Mouse (Mus musculus) cerebellum, adult 11 months (tissue): Measurements from ENCODE around the gene Gins2.
A peak's percentile ranks its signal among the peaks of the same experiment; 100 is the strongest.

Experiments used
- DNase-seq: peaks from one replicate; pipeline ENCODE4 v3.0.0; 2022

Gins2 gene

DNA sequence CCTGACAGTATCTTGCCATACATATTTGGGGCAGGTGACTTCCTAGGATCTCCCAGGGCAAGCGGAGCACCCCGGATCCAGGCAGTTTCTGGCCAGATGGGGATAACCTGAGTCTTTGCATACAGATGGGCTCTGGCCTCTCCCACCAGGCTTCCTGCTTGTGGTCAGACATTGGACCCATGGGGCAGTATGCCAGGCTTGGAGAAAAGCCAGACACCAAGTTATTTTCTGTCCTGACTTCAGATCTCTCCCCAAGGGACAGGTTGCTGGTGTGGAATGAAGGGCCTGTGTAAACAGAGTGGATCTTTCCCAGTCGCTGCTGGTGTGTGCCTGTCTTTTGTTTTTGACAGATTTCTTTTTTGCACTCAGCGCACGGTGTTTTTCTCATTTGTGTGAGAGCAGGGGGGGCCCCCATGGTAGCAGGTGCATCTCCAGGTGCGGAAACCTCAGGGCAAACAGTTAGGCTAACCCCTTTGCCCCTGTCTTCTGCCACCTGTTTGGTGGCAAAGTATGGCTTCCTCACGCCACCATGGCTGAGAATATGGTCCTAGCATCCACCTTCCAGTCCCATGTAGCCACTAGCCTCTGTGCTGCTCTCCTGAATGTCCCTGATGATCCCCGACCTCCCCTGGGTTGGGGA is 45.6 kb downstream of the Gins2 start:
- DNase-seq, result no peak

DNA sequence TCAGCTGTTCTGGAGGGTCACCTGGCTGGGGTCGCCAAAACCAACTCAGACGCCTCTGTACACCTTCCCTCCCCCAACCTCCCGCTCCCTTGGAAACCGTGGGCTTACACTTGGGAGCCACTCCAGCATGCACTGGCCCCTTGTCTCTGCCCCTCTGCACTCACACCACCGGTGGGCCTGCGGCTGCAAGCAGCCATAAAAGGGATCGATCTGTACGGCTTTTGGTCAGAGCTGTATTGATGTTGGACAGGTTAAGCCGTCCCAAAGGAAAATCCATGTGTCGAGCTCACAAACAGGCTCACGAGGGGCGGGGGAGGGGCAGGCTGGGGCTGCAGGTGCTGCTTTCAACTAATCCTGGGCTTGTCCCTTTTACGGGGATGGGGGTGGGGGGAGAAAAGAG is 46.1 kb downstream of the Gins2 start:
- DNase-seq, result no peak

DNA sequence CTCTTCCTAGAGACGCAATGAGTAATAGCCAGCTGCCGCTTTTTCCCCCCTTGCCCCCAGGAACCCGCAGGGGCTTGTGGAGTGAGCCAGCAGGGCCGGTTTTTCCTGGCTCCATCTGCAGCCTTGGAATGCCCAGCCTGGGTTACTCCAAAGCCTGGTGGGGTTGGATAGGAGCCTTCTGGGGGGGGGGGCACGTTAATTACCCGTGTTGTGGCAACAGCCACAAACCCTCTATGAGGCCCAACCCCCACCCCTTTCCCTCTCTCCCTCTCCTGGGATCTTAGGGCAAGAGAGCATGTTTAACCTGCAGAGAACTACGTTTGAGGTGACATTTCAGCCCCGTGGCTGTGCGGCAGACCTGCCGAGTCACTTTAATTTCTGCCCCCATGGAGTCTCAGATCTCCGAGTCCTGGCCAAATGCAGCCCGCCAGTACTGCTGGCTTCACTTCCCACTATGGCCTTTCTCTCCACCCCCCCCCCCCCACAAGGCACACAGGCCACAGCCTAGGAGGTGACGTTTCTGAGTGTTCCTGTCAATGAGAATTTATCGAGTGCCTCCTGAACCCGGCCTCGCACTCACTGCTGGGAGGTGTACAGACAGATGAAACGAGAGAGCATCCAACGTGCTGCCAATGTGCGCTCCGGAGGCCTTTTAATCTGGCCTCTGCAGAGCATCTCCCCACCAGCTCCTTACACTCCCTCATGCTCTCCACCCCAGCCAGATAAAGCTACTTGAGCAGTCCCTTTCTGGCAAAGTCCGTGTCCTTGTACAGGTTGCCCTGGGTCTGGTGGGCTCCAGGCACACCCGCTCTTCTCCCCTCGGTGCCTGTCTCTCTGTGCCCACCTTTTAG is 49.1 kb downstream of the Gins2 start:
- DNase-seq, result no peak

DNA sequence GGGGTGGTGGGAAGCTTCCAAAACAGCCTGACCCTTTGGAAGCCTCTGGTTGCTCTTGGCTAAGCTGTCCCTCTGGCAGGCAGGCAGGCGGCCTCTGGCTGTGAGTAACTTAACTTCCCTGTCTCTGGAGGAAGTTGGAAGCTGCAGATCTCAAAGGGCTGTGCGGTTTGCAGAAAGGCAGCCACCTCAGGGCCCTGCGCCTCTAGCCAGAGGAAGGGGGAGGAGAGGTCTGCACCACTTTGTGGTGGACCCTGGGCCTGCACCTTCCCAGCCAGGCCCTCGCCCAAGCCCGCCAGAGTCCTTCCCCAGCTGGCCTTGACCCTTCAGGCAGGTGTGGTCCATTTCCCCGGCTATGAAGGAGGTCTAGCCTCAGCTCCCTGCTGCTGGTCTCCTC is 49.7 kb downstream of the Gins2 start:
- no peak for DNase-seq

DNA sequence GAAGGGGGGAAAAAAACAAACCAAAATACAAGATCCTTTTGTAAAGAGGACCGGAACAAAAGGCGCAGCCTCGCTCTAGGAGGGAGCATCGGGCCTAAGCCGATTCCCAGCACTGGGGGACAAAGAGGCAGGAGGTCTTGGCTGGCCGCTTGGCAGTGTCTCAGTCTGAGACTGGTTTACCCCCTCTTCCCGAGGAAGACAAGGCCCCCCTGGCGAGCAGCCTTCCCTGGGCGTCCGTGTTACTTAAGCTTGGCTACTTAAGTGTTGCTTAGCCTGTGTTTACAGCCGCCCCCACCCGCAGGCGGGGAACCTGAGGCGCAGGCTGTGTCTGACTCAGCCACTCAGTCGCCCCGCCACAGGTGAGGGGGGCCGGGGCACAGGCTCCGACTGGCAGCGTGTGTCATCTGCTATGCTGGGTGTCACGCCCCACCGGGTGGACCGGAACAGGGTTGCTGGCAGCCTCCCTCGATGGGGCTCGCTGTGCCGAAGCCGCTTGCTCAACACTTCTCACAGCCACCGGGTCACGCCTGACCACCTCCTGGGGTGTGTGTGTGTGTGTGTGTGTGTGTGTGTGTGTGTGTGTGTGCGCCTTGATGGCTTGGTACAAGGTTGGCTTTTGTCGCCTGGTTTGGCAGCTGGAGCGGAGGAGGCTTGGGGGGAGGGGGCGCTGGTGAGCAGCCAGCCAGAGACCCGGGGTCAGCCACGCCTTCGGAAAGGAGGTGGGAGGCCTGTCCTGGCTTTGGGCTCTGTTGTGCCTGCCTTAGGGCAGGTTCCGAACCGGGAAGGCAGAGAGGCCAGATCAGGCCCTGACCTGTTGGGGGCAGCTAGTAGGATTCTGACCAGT is 50.5 kb downstream of the Gins2 start:
- DNase-seq, result peak; percentile 73

DNA sequence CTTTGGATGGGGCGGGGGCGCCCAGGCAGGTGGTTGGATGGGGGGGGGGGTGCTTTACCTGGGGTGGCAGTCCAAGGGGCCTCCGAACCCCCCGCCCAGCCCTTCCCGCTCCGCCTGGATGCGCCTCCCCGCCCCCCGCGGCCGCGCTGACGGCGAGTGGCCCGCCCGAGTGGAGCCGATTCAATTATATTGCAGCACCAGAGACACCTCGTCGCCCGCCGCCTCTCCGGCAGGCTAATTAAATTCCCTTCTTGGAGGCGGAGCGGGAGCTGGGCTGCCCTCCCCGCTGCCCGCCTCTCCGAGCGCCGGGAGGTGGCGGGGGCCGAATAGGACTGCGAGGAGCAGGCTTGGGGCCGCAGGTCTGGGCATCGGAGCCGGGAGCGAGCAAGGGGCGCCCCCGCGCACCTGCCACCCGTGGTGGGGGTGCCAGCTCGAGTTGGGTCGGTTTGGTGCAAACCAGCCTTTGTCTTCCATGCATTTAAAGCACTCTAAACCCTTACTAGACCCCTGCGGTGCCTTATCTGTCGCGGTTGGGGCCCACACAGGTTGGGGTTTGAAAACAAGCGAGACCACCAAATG is 51.2 kb downstream of the Gins2 start:
- DNase-seq, result peak; percentile 81

DNA sequence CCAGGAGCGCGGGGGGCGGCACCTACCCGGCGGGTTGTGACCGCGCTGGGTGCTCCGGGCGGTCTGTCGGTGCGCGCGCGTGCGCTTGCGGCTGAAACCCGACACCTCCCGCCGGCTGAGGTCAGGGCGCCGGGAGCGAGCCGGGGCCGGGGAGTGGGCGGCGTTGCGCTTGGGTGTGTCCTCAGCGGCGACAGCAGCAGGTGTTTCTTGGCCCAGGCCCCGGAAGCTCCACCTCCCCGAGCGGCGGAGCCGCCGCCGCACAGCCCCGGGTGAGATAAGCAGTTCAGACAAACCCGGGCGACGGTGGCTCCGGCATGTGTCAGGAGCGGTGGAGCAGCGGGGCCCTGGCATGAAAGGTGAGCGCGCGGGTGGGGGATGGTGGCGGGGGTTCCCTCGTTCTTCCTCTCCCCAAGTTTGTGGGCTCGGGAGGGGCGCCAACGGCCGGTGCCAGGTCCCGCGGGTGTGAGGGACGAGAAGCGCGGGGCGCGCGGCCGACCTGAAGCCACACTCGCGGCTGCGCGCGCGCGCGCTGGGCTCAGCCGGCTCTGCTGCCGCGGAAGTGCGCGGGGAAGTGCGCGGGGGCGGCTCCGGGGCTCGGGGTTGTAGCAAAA is 51.8 kb downstream of the Gins2 start:
- peak; percentile 82 for DNase-seq

DNA sequence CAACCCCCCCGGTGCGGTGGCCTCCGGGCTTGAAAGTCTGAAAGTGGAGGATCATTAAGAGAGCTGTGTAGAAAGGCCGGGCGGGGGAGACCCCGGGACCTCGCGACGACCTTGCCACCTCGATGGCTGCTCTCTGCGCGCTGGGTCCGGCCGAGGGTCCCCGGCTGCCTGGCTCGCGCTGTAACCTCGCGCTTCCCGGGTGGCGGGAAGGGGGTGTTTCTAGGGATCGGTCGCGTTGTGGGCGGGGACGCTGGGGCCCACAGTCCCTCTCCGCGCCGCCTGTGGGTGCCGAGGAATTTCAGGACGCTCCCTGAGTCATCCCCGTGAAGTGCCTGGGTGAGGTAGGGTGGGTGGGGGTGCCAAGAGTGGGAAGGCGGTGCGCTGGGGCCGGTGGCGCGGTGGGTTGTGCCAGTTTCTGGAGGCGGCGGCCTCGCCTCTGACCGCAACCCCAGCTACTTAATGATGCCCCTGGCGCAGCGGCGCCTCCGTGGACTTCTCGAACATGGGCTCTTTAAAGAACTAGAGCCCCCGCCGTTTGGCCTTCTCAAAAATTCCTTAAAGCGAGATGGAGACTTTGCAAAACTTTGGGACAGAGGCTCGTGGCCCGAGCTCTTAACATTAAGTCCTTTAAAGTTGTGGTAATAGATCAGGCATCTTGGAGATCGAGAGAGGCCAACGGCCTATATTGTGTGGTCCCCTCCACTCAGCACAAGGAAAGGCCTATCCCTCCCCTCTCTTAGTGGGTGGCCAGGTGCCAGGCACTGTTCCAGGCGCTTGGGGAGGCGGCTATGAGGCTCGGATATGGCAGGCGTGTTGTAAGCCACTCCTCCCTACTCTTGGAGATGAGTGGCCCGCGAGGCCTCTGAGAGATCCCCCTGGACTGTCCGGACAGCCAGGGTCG is 52.5 kb downstream of the Gins2 start:
- no peak for DNase-seq

DNA sequence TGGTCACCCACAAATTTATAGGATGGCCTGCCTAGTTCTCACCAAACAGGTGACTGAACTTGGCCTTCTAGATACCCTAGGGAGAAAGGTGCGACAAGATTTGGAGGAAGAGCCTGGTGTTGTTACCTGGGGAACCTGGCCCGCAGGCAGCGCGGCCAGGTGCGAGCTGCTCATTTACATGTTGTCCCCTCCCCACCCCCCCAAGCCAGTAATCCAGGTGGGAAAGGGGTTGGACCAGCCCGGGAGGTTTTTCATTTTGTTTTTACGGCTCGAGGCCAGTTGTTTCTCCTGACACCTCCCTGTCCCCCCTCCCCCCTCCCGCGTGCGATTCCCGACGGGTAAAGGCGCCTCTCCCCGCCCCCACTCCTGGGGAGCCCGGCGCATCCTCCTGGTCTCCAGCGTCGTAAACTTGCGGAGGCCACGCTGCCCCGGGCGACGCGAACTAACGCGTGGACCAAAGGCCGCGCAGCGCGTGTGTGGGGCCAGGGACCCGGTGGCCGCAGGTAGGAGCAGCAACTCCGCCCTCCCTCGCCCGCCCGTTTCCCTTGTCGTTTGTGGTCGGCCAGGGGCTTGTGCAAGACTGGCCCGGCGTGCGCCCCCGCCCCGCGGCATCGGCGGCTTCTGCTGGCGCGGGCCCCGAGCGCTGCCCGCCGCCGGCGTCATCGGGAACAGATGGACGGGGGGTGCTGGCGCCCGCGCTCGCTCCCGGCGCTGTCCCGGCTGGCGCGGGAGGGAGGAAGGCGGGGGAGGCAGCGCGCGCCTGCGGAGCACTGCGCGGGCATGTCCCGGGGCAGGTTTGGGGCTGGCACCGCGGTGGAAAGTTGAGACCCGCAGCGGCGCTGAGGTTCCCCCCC is 53.4 kb downstream of the Gins2 start:
- peak; percentile 81 for DNase-seq

DNA sequence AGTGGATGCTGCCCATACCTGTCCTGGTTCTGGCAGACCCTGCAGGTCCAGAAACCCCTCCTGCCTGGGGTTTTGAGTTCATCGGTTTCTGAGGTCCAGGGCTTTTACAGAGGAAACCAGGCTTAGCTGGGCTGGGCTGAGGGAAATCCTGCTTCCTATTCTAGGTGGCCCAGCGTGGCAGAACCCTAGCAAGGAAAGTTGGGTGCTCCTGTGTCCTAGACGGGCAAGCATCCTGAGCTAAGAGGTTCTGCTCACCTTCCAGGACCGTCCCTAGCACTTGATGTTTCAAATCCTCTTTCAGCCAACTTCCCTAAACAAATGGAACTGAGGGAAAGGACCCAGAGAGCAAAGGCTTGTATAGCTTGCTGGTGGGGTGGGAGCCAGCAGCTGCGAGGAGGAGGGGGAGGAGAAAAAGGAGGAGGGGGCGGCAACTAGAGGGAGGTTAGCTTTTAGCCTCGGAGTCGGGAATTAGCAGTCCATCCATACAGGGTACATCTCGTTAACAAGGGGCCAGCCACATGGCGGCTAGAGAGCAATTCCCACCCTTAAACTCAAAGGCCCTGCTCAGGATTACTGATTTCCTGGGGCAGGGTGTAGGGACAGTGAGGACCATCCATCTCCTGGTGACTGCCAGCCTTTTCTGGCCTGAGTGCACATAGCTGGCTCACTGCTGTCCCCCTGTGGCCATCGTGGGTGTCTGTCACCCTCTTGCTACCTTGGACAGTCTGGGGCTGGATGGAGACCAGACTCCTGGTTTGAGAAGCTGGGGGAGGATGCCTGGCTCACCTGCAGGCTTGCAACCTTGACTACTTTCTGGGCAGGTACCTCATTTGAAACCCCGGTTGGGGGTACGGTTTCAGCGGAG is 54.4 kb downstream of the Gins2 start:
- peak; percentile 88 for DNase-seq

DNA sequence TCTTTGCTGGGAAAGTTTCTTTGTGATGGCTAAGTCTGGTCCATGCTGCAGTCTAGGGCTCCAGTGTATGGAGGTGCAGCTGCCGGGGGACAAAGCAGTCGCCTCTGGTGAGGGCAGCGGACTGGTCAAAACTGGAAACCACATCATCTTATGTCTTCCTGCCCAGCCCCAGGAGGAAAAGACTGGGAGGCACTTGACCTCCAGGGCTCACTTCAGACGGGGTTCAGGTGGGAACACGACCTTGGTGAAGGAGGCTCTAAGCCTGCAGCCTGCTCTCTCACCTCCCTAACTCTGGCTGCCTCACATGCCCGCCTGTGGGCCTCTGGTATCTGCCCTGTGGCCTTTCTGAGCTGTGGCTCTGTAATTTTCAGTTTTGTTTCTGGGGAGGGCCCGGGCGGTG is 55.0 kb downstream of the Gins2 start:
- no peak for DNase-seq

DNA sequence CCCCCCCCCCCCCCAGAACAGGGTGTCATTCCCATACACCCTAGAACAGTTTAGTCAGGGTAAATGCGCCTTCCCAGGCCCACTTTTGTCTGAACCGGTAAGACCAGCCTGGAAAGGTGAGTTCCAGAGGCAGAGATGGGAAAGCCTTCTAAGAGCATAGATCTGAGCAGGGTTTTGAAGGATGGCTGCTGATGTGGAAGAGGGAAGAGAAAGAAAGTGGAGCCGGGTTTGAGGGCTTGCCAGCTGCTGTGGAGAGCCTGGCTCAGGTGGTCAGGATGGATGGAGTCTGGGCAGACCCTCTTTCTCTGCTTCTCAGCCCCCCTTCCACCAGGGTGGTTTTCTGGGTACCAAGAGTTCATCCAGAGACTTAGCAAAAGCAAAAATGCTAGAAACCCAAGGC is 55.7 kb downstream of the Gins2 start:
- DNase-seq, result no peak

DNA sequence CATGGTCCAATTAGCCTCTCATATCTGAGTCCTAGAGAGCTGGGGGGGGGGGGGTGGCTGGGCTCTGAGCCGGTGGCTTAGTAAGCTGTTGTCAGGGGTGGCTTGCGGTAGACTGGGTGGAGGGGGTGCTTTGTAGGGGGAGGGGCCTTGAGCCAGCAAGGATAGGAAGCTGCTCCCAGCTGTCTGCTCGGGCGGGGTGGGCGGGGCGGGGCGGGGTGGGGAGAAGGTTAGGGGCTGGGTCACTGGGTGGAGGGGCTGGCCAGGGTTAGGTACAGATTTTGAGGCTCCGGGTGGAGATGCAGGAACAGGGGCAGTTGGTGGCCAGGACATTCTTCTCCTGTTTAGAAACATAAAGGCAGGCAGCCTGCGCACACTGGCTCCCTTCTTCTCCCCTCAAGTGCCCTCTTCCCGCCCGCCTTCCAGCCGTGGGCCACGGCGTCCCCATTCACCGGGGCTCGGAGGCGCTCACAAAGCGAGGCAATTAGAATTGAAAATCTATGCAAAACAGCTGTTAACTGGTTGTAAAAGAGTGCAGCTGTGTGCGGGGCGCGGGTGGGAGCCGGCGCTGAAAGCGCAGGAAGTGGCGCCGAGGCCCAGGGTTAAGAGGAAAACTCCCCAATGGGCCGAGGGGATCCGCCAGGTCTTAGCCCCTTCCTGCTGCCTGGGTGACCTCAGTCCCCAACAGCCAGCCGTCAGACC is 56.4 kb downstream of the Gins2 start:
- DNase-seq, result no peak

DNA sequence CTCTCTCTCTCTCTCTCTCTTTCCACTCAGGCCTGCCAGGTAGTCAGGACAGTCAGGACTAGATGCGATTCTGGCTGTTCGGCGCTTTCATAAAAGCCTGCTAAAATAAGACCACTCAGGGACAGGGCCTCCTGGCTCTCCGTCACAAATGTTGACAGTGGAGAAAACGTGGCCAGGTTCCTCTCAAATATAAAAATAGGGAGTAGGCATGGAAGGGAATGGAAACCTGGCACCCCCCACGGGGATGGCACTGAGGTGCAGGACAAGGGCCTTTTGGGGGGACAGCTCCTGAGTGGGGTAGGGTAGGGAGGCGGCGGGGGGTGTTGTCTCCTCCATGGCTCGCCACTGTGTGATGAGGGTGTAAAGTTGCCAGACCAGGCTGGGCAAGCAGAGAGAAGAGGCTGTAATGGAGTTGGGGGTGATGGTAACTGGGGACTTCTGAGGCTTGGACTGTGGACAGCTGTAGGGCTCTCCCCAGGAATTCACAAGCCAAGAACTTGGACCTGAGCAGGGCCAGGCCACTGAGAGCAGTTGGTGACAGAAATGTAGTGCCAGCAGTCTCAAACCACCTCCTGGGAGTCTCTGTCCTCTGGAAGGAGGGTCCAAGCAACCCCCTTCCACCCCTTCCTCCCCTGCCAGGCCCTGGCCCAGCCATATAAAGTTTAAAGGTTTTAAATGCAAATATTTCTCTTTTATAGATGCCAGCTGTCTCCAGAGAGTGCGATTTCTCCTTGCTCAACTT is 57.2 kb downstream of the Gins2 start:
- DNase-seq, result no peak

DNA sequence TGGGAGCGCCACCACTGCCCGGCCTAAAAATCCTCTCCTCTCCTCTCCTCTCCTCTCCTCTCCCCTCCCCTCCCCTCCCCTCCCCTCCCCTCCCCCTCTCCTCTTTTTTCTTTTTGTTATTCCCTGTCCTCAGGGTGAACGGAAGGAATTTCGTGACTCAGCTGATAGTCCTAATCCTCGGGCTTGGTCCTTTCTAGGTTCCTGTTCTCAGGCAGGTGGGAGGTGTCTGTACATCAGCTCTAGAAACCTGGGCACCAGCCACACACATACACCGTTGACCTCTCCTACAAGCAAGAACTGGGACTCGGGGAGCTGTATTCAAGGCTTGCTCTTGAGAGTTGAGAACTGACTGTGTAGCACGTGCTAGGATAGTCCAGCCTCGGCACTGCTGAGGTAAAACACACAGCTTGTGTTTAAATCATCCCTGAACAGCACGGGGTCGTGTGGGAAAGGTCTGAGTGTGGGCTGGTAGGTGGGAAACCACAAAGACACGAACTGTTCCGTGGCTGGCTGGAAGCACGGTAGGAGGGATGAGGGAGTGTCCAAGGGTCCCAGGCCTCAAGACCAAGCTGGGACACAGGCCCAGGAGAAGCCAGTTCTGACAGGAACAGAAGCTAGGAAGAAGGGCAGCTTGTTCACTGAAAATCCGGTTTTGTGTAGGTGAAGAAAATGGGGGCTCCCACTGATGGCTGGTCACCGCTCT is 58.0 kb downstream of the Gins2 start:
- no peak for DNase-seq

DNA sequence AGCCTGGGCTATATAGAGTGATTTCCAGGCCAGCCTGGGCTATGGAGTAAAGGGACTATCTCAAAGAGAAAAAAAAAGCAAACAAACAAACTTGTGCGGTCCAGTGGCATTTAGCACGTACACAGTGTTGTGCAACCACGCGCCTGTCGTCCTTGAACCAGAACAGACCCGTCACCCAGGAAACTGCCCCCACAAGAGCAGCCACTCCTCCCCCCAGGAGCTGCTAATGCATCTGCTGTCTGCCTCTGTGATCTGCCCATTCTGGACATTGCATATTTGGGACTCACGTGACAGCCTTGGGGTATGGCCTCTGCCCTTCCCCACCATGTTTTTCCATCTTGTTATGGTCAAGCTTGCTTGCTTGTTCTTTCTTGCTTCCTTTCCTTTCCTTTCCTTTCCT is 59.9 kb downstream of the Gins2 start:
- DNase-seq, result no peak
